Mouse (Mus musculus) liver, embryonic 13.5 days (tissue): ENCODE measurements around the gene Olfr330. TPM values are rescaled to one million over a fixed set of nuclear protein-coding genes. Genes with fewer than 3 reads are reported as not detected.
"Not testable (repeated sequence)": the region's sequence is repeated elsewhere in the genome, so short reads cannot be mapped to it uniquely, and the experiment has no call there.

Experiments
- ATAC-seq: fragments of 200-750 bp; cut with Nextera tagmentation; 2 replicates; pipeline ENCODE4 v1.8.0; 2017; ENCODE audit warnings: low read depth, mild to moderate bottlenecking, moderate number of reproducible peaks, moderate library complexity
- DNase-seq: peaks from one replicate; pipeline ENCODE4 v3.0.0; 2022
- H3K27ac ChIP-seq: fragments of 300-500 bp; sonication (generic); 2 replicates; pipeline ENCODE4 v1.5.1; 2015; ENCODE audit warnings: moderate library complexity, mild to moderate bottlenecking, inconsistent platforms
- H3K27me3 ChIP-seq: fragments of 300-500 bp; sonication (generic); 2 replicates; pipeline ENCODE4 v1.6.1; 2015; ENCODE audit warnings: mild to moderate bottlenecking, inconsistent platforms
- H3K36me3 ChIP-seq: fragments of 300-500 bp; sonication (generic); 2 replicates; pipeline ENCODE4 v1.6.1; 2015; ENCODE audit warnings: mild to moderate bottlenecking, inconsistent platforms
- H3K4me1 ChIP-seq: fragments of 300-500 bp; sonication (generic); replicated peaks from 2 replicates; pipeline ENCODE4 v1.6.1; 2015; ENCODE audit warnings: inconsistent platforms
- H3K4me2 ChIP-seq: fragments of 300-500 bp; sonication (generic); 2 replicates; pipeline ENCODE4 v1.6.1; 2015; ENCODE audit warnings: inconsistent platforms, mild to moderate bottlenecking, moderate library complexity
- H3K4me3 ChIP-seq: fragments of 300-500 bp; sonication (generic); replicated peaks from 2 replicates; pipeline ENCODE4 v1.5.1; 2015; ENCODE audit warnings: mild to moderate bottlenecking, inconsistent platforms
- H3K9ac ChIP-seq: fragments of 300-500 bp; sonication (generic); 2 replicates; pipeline ENCODE4 v1.6.1; 2015; ENCODE audit warnings: mild to moderate bottlenecking, inconsistent platforms
- H3K9me3 ChIP-seq: fragments of 300-500 bp; sonication (generic); replicated peaks from 2 replicates; pipeline ENCODE4 v1.6.1; 2016; ENCODE audit warnings: inconsistent platforms
- WGBS: fragments of 180-500 bp; shearing (Covaris S2); methylation state at CpG from one replicate; pipeline ENCODE4 v1.1.7; 2015; ENCODE audit not compliant: insufficient replicate concordance; 5-methylcytosine and 5-hydroxymethylcytosine counted together
- polyA plus RNA-seq: library from polyadenylated mRNA; unstranded; fragments of >200 nt; fragmentation: Nextera tagmentation; extraction: Ambion mirVana; gene quantifications from 2 replicates; pipeline ENCODE4 v1.2.1, GENCODE M21; 2015

Gene Olfr330
- not detected in 2 replicates for polyA plus RNA-seq

GRCm38 (mm10) chr11:58534736-58535135, at the start of gene Olfr330:
Olfr330 (minus strand) TSS chr11:58534836.
- H3K27me3 ChIP-seq, H3K9me3 ChIP-seq, H3K36me3 ChIP-seq, H3K27ac ChIP-seq, H3K9ac ChIP-seq, ATAC-seq, H3K4me3 ChIP-seq, H3K4me2 ChIP-seq, DNase-seq, H3K4me1 ChIP-seq: not testable (repeated sequence)

GRCm38 (mm10) chr11:58578636-58579035, 44.0 kb upstream of the Olfr330 start:
- WGBS: 60% methylated on average over 8 of the region's 8 CpGs
- Histone ChIP-seq H3K9ac (no peak overlapping the region), H3K9me3 (no peaks in the 10 kb centered on the region), H3K4me2 (no peak overlapping the region), H3K36me3 (no peaks in the 10 kb centered on the region), H3K27me3 (peaks cover 4% of the 10 kb centered on the region; the same call in 1 of the 2 replicates), H3K27ac (no peak overlapping the region), H3K4me3 (no peak overlapping the region), H3K4me1 (0 out of 2 replicates have a peak, but pooled peaks cover 2% of the 10 kb centered on the region)
- DNase-seq (no peak), ATAC-seq (no peak)

DNA sequence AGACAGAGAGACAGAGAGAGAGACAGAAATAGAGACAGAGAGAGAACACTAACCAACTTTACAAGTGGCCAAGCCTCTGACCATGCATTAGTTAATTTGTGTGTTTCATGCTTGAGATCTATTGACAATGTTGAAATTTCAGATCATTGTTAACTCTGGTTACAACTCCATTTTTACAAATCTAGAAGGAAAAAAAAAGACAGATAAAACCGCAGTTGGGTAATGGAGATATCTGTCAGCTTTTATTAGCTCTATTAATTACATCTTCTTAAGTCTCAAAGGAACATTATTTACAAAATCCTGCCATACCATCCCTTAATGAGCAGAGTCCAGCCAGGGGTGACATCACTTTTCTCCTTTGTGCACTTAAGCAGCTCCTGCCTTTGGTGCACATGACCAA, 42.8 kb upstream of the Olfr330 start, which contains the start of gene Olfr325:
Gene Olfr325, plus strand, starts transcription at position 301 of the 400 bp plus-strand sequence.
- Histone ChIP-seq H3K4me3 (no peak within 1 kb of the TSS), H3K4me1 (no peaks in the 10 kb centered on the region), H3K27ac (no peak within 1 kb of the TSS), H3K4me2 (no peak within 1 kb of the TSS), H3K36me3 (no peaks in the 10 kb centered on the region), H3K9ac (no peak within 1 kb of the TSS), H3K9me3 (no peaks in the 10 kb centered on the region), H3K27me3 (peaks cover 4% of the 10 kb centered on the region; the same call in 1 of the 2 replicates)
- no peak for DNase-seq
- no peak for ATAC-seq
- WGBS: 56% methylated on average over 1 of the region's 1 CpGs

GRCm38 (mm10) chr11:58570405-58570804, 35.8 kb upstream of the Olfr330 start, which contains the start of gene Olfr224:
Olfr224 (minus strand) TSS chr11:58570553.
- no peak within 1 kb of the TSS for H3K27ac ChIP-seq
- H3K9me3 ChIP-seq: no peaks in the 10 kb centered on the region
- no peak within 1 kb of the TSS for H3K9ac ChIP-seq
- no peak for DNase-seq
- no peak for ATAC-seq
- 61% methylated on average over 5 of the region's 5 CpGs for WGBS
- H3K27me3 ChIP-seq: no peaks in the 10 kb centered on the region
- no peak within 1 kb of the TSS for H3K4me3 ChIP-seq
- no peaks in the 10 kb centered on the region for H3K4me1 ChIP-seq
- no peak within 1 kb of the TSS for H3K4me2 ChIP-seq
- no peaks in the 10 kb centered on the region for H3K36me3 ChIP-seq

GRCm38 (mm10) chr11:58555536-58555935, 20.9 kb upstream of the Olfr330 start, which contains the start of gene Olfr328:
Olfr328 (minus strand) TSS chr11:58555636.
- H3K36me3 ChIP-seq: no peaks in the 10 kb centered on the region
- no peak within 1 kb of the TSS for H3K4me2 ChIP-seq
- no peaks in the 10 kb centered on the region for H3K27me3 ChIP-seq
- no peak within 1 kb of the TSS for H3K4me3 ChIP-seq
- no peak within 1 kb of the TSS for H3K27ac ChIP-seq
- 65% methylated on average over 1 of the region's 1 CpGs for WGBS
- DNase-seq (no peak), ATAC-seq (no peak)
- H3K4me1 ChIP-seq: no peaks in the 10 kb centered on the region
- no peak within 1 kb of the TSS for H3K9ac ChIP-seq
- no peaks in the 10 kb centered on the region for H3K9me3 ChIP-seq

DNA sequence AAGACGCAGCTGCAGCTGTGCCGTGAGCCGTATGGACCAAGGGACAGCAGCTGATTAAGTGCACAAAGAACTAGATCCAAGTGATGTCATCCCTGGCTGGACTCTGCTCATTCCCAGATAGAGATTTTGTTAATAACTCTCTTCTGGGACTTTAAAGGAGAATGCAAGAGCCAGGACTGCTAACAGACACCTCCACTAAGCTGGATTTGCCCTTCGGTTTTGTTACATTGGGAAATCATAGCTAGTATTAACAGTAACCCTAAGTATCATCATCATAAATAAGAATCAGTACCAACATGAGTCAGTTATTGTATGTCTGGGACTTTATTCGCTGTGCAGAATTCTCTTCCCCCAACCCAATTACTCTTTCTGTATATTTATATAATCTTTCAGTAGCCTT, 11.7 kb upstream of the Olfr330 start, which contains the start of gene Olfr329-ps:
Gene Olfr329-ps, minus strand, starts transcription at position 101 of the 400 bp plus-strand sequence.
- H3K4me3 ChIP-seq: no peak within 1 kb of the TSS
- no peaks in the 10 kb centered on the region for H3K9me3 ChIP-seq
- H3K27me3 ChIP-seq: no peaks in the 10 kb centered on the region
- WGBS: 67% methylated on average over 5 of the region's 5 CpGs
- no peak within 1 kb of the TSS for H3K4me2 ChIP-seq
- no peaks in the 10 kb centered on the region for H3K4me1 ChIP-seq
- ATAC-seq (no peak), DNase-seq (no peak)
- H3K27ac ChIP-seq: no peak within 1 kb of the TSS
- H3K36me3 ChIP-seq: no peaks in the 10 kb centered on the region
- H3K9ac ChIP-seq: no peak within 1 kb of the TSS

DNA sequence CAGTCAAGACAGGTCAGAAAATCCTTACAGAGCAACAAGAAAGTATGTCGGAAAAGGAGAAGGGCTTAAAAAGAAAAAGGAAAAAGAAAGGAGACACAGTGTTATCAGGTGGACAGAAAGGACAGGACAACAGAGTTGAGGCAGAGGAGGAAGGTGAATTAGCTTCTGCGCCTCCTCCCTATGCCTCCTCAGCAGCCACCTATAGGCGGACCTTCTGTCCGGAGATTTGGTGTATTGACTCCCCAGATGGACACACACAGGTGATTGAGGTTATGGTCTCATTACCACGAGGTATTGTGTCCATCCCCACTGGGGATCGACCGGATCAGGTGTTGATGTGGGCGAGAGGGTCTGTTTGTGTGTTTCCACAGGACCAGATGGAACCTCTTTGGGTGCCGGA, 14.9 kb downstream of the Olfr330 start:
- not testable (repeated sequence) for H3K4me1 ChIP-seq, H3K27me3 ChIP-seq, H3K9me3 ChIP-seq, H3K36me3 ChIP-seq, ATAC-seq, H3K27ac ChIP-seq, H3K4me2 ChIP-seq, DNase-seq, H3K9ac ChIP-seq, H3K4me3 ChIP-seq
- 73% methylated on average over 7 of the region's 9 CpGs for WGBS

DNA sequence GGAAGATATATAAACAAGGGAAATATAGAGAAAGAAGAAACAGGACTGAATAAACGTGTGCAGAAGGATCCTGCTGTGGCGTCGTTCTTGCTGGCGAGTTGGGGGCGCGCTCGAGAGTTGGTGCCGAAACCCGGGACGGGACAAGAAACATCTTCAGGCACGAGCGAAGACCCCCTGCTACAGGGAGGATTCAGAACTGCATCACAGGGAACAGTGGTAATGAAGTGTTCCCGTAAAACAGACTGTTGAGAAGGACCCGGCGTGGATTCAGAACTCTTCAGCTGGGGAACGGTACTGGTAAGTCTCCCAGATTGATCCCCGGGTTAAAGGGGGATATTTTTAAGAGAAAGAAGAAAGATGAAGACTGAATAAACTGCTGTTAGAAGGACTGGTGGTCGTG, 15.7 kb downstream of the Olfr330 start:
- not testable (repeated sequence) for H3K27me3 ChIP-seq, ATAC-seq, H3K4me3 ChIP-seq, H3K27ac ChIP-seq, H3K4me2 ChIP-seq, H3K9me3 ChIP-seq, H3K4me1 ChIP-seq, H3K9ac ChIP-seq, H3K36me3 ChIP-seq, DNase-seq
- 83% methylated on average over 18 of the region's 18 CpGs for WGBS

GRCm38 (mm10) chr11:58509058-58509457, 25.6 kb downstream of the Olfr330 start:
- H3K4me1 ChIP-seq, H3K4me2 ChIP-seq, ATAC-seq, H3K9me3 ChIP-seq, H3K4me3 ChIP-seq, H3K27me3 ChIP-seq, H3K9ac ChIP-seq, H3K27ac ChIP-seq, DNase-seq, H3K36me3 ChIP-seq: not testable (repeated sequence)
- 75% methylated on average over 19 of the region's 19 CpGs for WGBS

GRCm38 (mm10) chr11:58502472-58502871, 32.2 kb downstream of the Olfr330 start, which contains the start of gene Olfr331:
Olfr331 (minus strand) TSS chr11:58502572.
- DNase-seq, H3K9ac ChIP-seq, H3K4me2 ChIP-seq, H3K36me3 ChIP-seq, H3K27me3 ChIP-seq, H3K4me3 ChIP-seq, ATAC-seq, H3K27ac ChIP-seq, H3K4me1 ChIP-seq, H3K9me3 ChIP-seq: not testable (repeated sequence)

GRCm38 (mm10) chr11:58499290-58499689, 35.3 kb downstream of the Olfr330 start:
- WGBS: 48% methylated on average over 3 of the region's 3 CpGs
- H3K4me2 ChIP-seq: no peak overlapping the region
- H3K27ac ChIP-seq: no peak overlapping the region
- H3K9ac ChIP-seq: no peak overlapping the region
- H3K36me3 ChIP-seq: no peaks in the 10 kb centered on the region
- no peaks in the 10 kb centered on the region for H3K9me3 ChIP-seq
- no peaks in the 10 kb centered on the region for H3K4me1 ChIP-seq
- ATAC-seq (no peak), DNase-seq (no peak)
- no peak overlapping the region for H3K4me3 ChIP-seq
- no peaks in the 10 kb centered on the region for H3K27me3 ChIP-seq

DNA sequence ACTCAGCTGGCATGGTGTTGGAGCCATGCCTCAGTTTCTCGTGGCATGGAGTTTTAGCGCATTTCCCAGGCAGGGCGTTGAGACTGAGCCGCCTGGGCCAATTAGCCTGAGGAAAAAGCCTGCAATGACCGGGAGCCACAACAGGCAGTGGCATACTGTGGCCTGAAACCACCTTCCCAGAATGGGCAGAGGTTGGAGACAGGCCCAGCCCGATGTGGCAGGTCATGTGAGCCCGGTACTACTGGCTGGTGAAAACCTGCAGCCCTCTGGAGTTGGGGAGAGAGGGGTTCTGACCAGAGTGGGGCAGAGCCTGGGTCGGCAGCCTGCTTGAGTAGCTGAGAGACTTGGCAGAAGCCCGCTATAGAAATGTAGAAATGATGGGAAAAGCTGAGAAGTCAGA, 35.9 kb downstream of the Olfr330 start:
- Histone ChIP-seq H3K9ac (no peak overlapping the region), H3K4me1 (no peaks in the 10 kb centered on the region)
- WGBS: 53% methylated on average over 9 of the region's 9 CpGs

More for the DNA sequence above, 35.9 kb downstream of the Olfr330 start:
- Histone ChIP-seq H3K36me3 (no peaks in the 10 kb centered on the region), H3K4me2 (no peak overlapping the region), H3K27ac (no peak overlapping the region), H3K4me3 (no peak overlapping the region), H3K27me3 (no peaks in the 10 kb centered on the region), H3K9me3 (no peaks in the 10 kb centered on the region)
- DNase-seq (no peak), ATAC-seq (no peak)
